Mouse (Mus musculus) C2C12 (cell line): Measurements from ENCODE around the gene Slc35d1.

Source experiments
- CTCF ChIP-seq: IDR thresholded peaks from one replicate; pipeline ENCODE4 v1.5.1; 2011; ENCODE audit not compliant: control insufficient read depth, insufficient read depth, insufficient read length
- MAX ChIP-seq: IDR thresholded peaks from one replicate; pipeline ENCODE4 v1.6.1; 2011; ENCODE audit warnings: mild to moderate bottlenecking, control low read depth
- MYOD1 ChIP-seq: IDR thresholded peaks from one replicate; pipeline ENCODE4 v1.6.1; 2011; ENCODE audit warnings: low read depth; ENCODE audit not compliant: control insufficient read depth, insufficient read length
- MYOG ChIP-seq: IDR thresholded peaks from one replicate; pipeline ENCODE4 v1.6.1; 2011; ENCODE audit not compliant: control insufficient read depth, insufficient read length; ENCODE audit errors: extremely low read depth
- USF1 ChIP-seq: IDR thresholded peaks from one replicate; pipeline ENCODE4 v1.6.1; 2011; ENCODE audit warnings: low read depth, mild to moderate bottlenecking, control low read depth, moderate library complexity

DNA sequence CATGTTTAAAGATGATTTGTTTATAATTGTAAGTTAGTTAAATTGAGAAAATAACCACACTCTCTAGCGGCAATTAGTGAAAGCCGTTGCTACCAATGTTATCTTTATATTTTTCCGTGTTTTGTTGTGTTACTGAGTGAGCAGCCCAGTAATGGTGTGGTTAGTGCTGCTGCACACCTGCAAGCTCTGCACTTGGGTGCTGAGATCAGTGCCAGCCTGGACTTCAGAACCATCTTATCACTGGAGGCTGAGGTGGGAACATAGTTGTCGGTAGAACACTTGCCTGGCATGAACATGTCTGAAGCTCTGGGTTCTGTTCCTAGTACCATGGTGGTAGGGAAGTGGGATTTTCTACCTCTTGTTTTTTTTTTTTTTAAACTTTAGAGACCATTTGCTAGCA is 88.4 kb downstream of the Slc35d1 start:
- no peak for TF ChIP-seq CTCF
- TF ChIP-seq MYOG, result no peak
- no peak for TF ChIP-seq USF1
- TF ChIP-seq MYOD1, result no peak
- TF ChIP-seq MAX, result no peak
